Mouse (Mus musculus): Measurements from ENCODE around the gene Hexdc.
A peak's percentile ranks its signal among the peaks of the same experiment; 100 is the strongest.

Gene Hexdc

GRCm38 (mm10) chr11:121228129-121229017 lies 24.1 kb downstream of the Hexdc start:
- peak; percentile 45 for DNase-seq

- peak; percentile 81 for DNase-seq
These were observed 24.8 kb downstream of the Hexdc start, which contains the start of gene Cybc1 for GRCm38 (mm10) chr11:121229018-121229439. Cybc1 (minus strand) TSS chr11:121229322.

GRCm38 (mm10) chr11:121231191-121231590 lies 27.0 kb downstream of the Hexdc start:
- DNase-seq = no peak

- DNase-seq = no peak
These were observed 27.5 kb downstream of the Hexdc start for GRCm38 (mm10) chr11:121231628-121232291.

- no peak for DNase-seq
These were observed 28.5 kb downstream of the Hexdc start for GRCm38 (mm10) chr11:121232706-121233105.

GRCm38 (mm10) chr11:121235475-121236238 lies 31.4 kb downstream of the Hexdc start:
- DNase-seq = peak; percentile 88

GRCm38 (mm10) chr11:121236564-121237344 lies 32.5 kb downstream of the Hexdc start, which contains the start of gene Narf:
Narf (plus strand) TSS chr11:121237253.
- DNase-seq = peak; percentile 98

GRCm38 (mm10) chr11:121237345-121238128 lies 33.3 kb downstream of the Hexdc start:
- DNase-seq = no peak

- DNase-seq = no peak
These were observed 35.4 kb downstream of the Hexdc start for GRCm38 (mm10) chr11:121239669-121240068.

- DNase-seq = no peak
These were observed 46.0 kb downstream of the Hexdc start for GRCm38 (mm10) chr11:121250196-121250595.

GRCm38 (mm10) chr11:121259160-121260100 lies 55.2 kb downstream of the Hexdc start, which contains the start of gene Foxk2:
Foxk2 (plus strand) TSS chr11:121259990.
- DNase-seq = peak; percentile 96

- DNase-seq = peak; percentile 65
These were observed 56.1 kb downstream of the Hexdc start for GRCm38 (mm10) chr11:121260211-121260906.

- DNase-seq = no peak
These were observed 56.8 kb downstream of the Hexdc start for GRCm38 (mm10) chr11:121261074-121261473.

Data from thymus, postnatal 4 days (tissue).